Mouse (Mus musculus): Measurements from ENCODE around the gene Gm49396. TPM values are rescaled to one million over a fixed set of nuclear protein-coding genes. Genes with fewer than 3 reads are reported as not detected.

Gm49396 gene
- 7.7 and 9.1 TPM in 2 replicates for polyA plus RNA-seq (2014; fragmentation: Nextera tagmentation; extraction: Ambion mirVana)

GRCm38 (mm10) chr7:30563117-30563905 lies at the start of gene Gm49396, which contains the start of the genes U2af1l4 and Psenen:
Gm49396 (plus strand) TSS chr7:30563344.
U2af1l4 (plus strand) TSS chr7:30563301.
Psenen (minus strand) TSS chr7:30563627.
- WGBS, result under 1% methylated on average over 45 of the region's 45 CpGs
- Histone ChIP-seq H3K9me3 (ENCODE audit: control insufficient read depth, low read length) (no peaks in the 10 kb centered on the region), H3K4me3 (ENCODE audit: low read depth, low read length) (peak within 1 kb of the TSS; percentile 83), H3K9ac (ENCODE audit: low read length) (peak within 1 kb of the TSS; percentile 81), H3K4me1 (replicated peaks; ENCODE audit: control insufficient read depth, insufficient read depth, low read length) (peaks cover 15% of the 10 kb centered on the region; the same call in 1 of the 2 replicates), H3K27me3 (replicated peaks; ENCODE audit: control insufficient read depth, insufficient read depth, low read length) (no peaks in the 10 kb centered on the region), H3K27ac (ENCODE audit: low read depth) (peak within 1 kb of the TSS; percentile 96), H3K4me2 (ENCODE audit: low read length) (peak within 1 kb of the TSS; percentile 60), H3K36me3 (ENCODE audit: control insufficient read depth, insufficient read depth, low read length) (peaks cover 27% of the 10 kb centered on the region)
- ATAC-seq (replicated peaks; ENCODE audit: low FRiP score, low TSS enrichment, low read depth) (peak; percentile 84), DNase-seq (ENCODE audit: low spot score) (peak; percentile 92)

GRCm38 (mm10) chr7:30515003-30515760 lies 48.0 kb upstream of the Gm49396 start:
- no peak overlapping the region for H3K4me2 ChIP-seq (ENCODE audit: low read length)
- DNase-seq (ENCODE audit: low spot score), result no peak
- 58% methylated on average over 24 of the region's 24 CpGs for WGBS
- no peak overlapping the region for H3K4me3 ChIP-seq (ENCODE audit: low read depth, low read length)
- H3K9me3 ChIP-seq (ENCODE audit: control insufficient read depth, low read length), result no peaks in the 10 kb centered on the region
- no peak overlapping the region for H3K27ac ChIP-seq (ENCODE audit: low read depth)
- no peaks in the 10 kb centered on the region for H3K27me3 ChIP-seq (replicated peaks; ENCODE audit: control insufficient read depth, insufficient read depth, low read length)
- no peaks in the 10 kb centered on the region for H3K36me3 ChIP-seq (ENCODE audit: control insufficient read depth, insufficient read depth, low read length)
- no peak overlapping the region for H3K9ac ChIP-seq (ENCODE audit: low read length)
- no peaks in the 10 kb centered on the region for H3K4me1 ChIP-seq (replicated peaks; ENCODE audit: control insufficient read depth, insufficient read depth, low read length)
- no peak for ATAC-seq (replicated peaks; ENCODE audit: low FRiP score, low TSS enrichment, low read depth)

- DNase-seq (ENCODE audit: low spot score) (no peak), ATAC-seq (replicated peaks; ENCODE audit: low FRiP score, low TSS enrichment, low read depth) (no peak)
- Histone ChIP-seq H3K9ac (ENCODE audit: low read length) (no peak overlapping the region), H3K9me3 (ENCODE audit: control insufficient read depth, low read length) (no peaks in the 10 kb centered on the region), H3K36me3 (ENCODE audit: control insufficient read depth, insufficient read depth, low read length) (peaks cover 4% of the 10 kb centered on the region), H3K4me1 (replicated peaks; ENCODE audit: control insufficient read depth, insufficient read depth, low read length) (no peaks in the 10 kb centered on the region), H3K27ac (ENCODE audit: low read depth) (no peak overlapping the region), H3K27me3 (replicated peaks; ENCODE audit: control insufficient read depth, insufficient read depth, low read length) (no peaks in the 10 kb centered on the region), H3K4me2 (ENCODE audit: low read length) (no peak overlapping the region), H3K4me3 (ENCODE audit: low read depth, low read length) (no peak overlapping the region)
- 36% methylated on average over 8 of the region's 8 CpGs for WGBS
Measured at GRCm38 (mm10) chr7:30518325-30518724, 44.8 kb upstream of the Gm49396 start.

GRCm38 (mm10) chr7:30520396-30520795 lies 42.7 kb upstream of the Gm49396 start:
- Histone ChIP-seq H3K4me3 (ENCODE audit: low read depth, low read length) (no peak overlapping the region), H3K4me1 (replicated peaks; ENCODE audit: control insufficient read depth, insufficient read depth, low read length) (no peaks in the 10 kb centered on the region), H3K27ac (ENCODE audit: low read depth) (no peak overlapping the region), H3K9me3 (ENCODE audit: control insufficient read depth, low read length) (no peaks in the 10 kb centered on the region), H3K27me3 (replicated peaks; ENCODE audit: control insufficient read depth, insufficient read depth, low read length) (no peaks in the 10 kb centered on the region), H3K4me2 (ENCODE audit: low read length) (no peak overlapping the region), H3K9ac (ENCODE audit: low read length) (no peak overlapping the region), H3K36me3 (ENCODE audit: control insufficient read depth, insufficient read depth, low read length) (peaks cover 22% of the 10 kb centered on the region)
- 72% methylated on average over 4 of the region's 4 CpGs for WGBS
- ATAC-seq (replicated peaks; ENCODE audit: low FRiP score, low TSS enrichment, low read depth) (no peak), DNase-seq (ENCODE audit: low spot score) (no peak)

- no peaks in the 10 kb centered on the region for H3K9me3 ChIP-seq (ENCODE audit: control insufficient read depth, low read length)
- ATAC-seq (replicated peaks; ENCODE audit: low FRiP score, low TSS enrichment, low read depth), result no peak
- 87% methylated on average over 5 of the region's 5 CpGs for WGBS
Measured at GRCm38 (mm10) chr7:30520856-30521255, 42.3 kb upstream of the Gm49396 start.

GRCm38 (mm10) chr7:30522871-30523270 lies 40.3 kb upstream of the Gm49396 start:
- Histone ChIP-seq H3K27me3 (replicated peaks; ENCODE audit: control insufficient read depth, insufficient read depth, low read length) (no peaks in the 10 kb centered on the region), H3K36me3 (ENCODE audit: control insufficient read depth, insufficient read depth, low read length) (peaks cover 28% of the 10 kb centered on the region), H3K4me1 (replicated peaks; ENCODE audit: control insufficient read depth, insufficient read depth, low read length) (peaks cover 11% of the 10 kb centered on the region), H3K4me3 (ENCODE audit: low read depth, low read length) (no peak overlapping the region), H3K4me2 (ENCODE audit: low read length) (no peak overlapping the region), H3K27ac (ENCODE audit: low read depth) (no peak overlapping the region), H3K9ac (ENCODE audit: low read length) (no peak overlapping the region), H3K9me3 (ENCODE audit: control insufficient read depth, low read length) (no peaks in the 10 kb centered on the region)
- DNase-seq (ENCODE audit: low spot score) (no peak), ATAC-seq (replicated peaks; ENCODE audit: low FRiP score, low TSS enrichment, low read depth) (no peak)
- WGBS, result 86% methylated on average over 10 of the region's 10 CpGs

More at GRCm38 (mm10) chr7:30520856-30521255, 42.3 kb upstream of the Gm49396 start:
- no peak overlapping the region for H3K27ac ChIP-seq (ENCODE audit: low read depth)
- no peak overlapping the region for H3K4me3 ChIP-seq (ENCODE audit: low read depth, low read length)
- no peaks in the 10 kb centered on the region for H3K27me3 ChIP-seq (replicated peaks; ENCODE audit: control insufficient read depth, insufficient read depth, low read length)
- H3K4me1 ChIP-seq (replicated peaks; ENCODE audit: control insufficient read depth, insufficient read depth, low read length), result peaks cover under 1% of the 10 kb centered on the region; the same call in 1 of the 2 replicates
- H3K4me2 ChIP-seq (ENCODE audit: low read length), result no peak overlapping the region
- H3K36me3 ChIP-seq (ENCODE audit: control insufficient read depth, insufficient read depth, low read length), result peaks cover 27% of the 10 kb centered on the region
- DNase-seq (ENCODE audit: low spot score), result no peak
- H3K9ac ChIP-seq (ENCODE audit: low read length), result no peak overlapping the region

- Histone ChIP-seq H3K9ac (ENCODE audit: low read length) (no peak overlapping the region), H3K27me3 (replicated peaks; ENCODE audit: control insufficient read depth, insufficient read depth, low read length) (no peaks in the 10 kb centered on the region), H3K4me1 (replicated peaks; ENCODE audit: control insufficient read depth, insufficient read depth, low read length) (peaks cover 11% of the 10 kb centered on the region), H3K36me3 (ENCODE audit: control insufficient read depth, insufficient read depth, low read length) (peaks cover 44% of the 10 kb centered on the region), H3K27ac (ENCODE audit: low read depth) (no peak overlapping the region), H3K4me2 (ENCODE audit: low read length) (no peak overlapping the region), H3K4me3 (ENCODE audit: low read depth, low read length) (no peak overlapping the region), H3K9me3 (ENCODE audit: control insufficient read depth, low read length) (no peaks in the 10 kb centered on the region)
- DNase-seq (ENCODE audit: low spot score), result no peak
- no peak for ATAC-seq (replicated peaks; ENCODE audit: low FRiP score, low TSS enrichment, low read depth)
- WGBS, result 85% methylated on average over 6 of the region's 6 CpGs
Measured at GRCm38 (mm10) chr7:30524487-30524886, 38.7 kb upstream of the Gm49396 start.

- Histone ChIP-seq H3K36me3 (ENCODE audit: control insufficient read depth, insufficient read depth, low read length) (peaks cover 57% of the 10 kb centered on the region), H3K4me1 (replicated peaks; ENCODE audit: control insufficient read depth, insufficient read depth, low read length) (peaks cover 11% of the 10 kb centered on the region), H3K9ac (ENCODE audit: low read length) (peak overlapping the region; percentile 4; the same call in 1 of the 2 replicates), H3K4me2 (ENCODE audit: low read length) (peak overlapping the region; percentile 35), H3K4me3 (ENCODE audit: low read depth, low read length) (no peak overlapping the region), H3K27ac (ENCODE audit: low read depth) (peak overlapping the region; percentile 24; the same call in 1 of the 2 replicates), H3K27me3 (replicated peaks; ENCODE audit: control insufficient read depth, insufficient read depth, low read length) (no peaks in the 10 kb centered on the region), H3K9me3 (ENCODE audit: control insufficient read depth, low read length) (no peaks in the 10 kb centered on the region)
- WGBS, result 23% methylated on average over 10 of the region's 10 CpGs
- no peak for DNase-seq (ENCODE audit: low spot score)
- ATAC-seq (replicated peaks; ENCODE audit: low FRiP score, low TSS enrichment, low read depth), result peak; percentile 48; the same call in 1 of the 2 replicates
Measured at GRCm38 (mm10) chr7:30525954-30526353, 37.2 kb upstream of the Gm49396 start.
